Mouse (Mus musculus): ENCODE data around the gene Zscan26.
"Not testable (repeated sequence)": the region's sequence is repeated elsewhere in the genome, so short reads cannot be mapped to it uniquely, and the experiment has no call there.

The Zscan26 gene

DNA sequence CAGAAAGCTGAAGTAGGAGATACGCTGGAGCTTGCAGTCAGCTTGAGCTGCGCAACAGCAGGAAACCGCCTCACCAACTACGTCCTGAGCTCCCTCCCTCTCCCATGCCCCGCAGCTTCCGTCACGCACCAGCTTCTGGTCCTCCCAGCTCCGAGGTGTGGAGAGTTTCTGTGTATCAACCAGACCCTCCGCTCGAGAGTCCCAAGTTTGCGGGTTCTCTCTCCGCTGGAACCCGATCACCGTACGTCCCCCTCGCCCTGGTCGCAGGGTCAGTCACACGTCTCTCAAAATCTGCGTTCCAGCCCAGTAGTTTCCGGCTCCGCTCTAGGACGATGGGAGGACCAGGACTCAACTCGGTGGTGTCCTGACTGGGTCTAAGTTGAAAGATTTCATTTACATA is at the start of gene Zscan26:
Gene Zscan26, minus strand, starts transcription at position 282 of the 400 bp plus-strand sequence.
- peak; percentile 69 for DNase-seq (ENCODE audit: low spot score)

- DNase-seq (ENCODE audit: low spot score) = no peak
Observed at GRCm38 (mm10) chr13:21502296-21502695, 48.8 kb upstream of the Zscan26 start.

- not testable (repeated sequence) for DNase-seq (ENCODE audit: low spot score)
Observed at GRCm38 (mm10) chr13:21501182-21501581, 47.7 kb upstream of the Zscan26 start, which contains the start of gene Gm11273. Gene Gm11273, minus strand, starts transcription at chr13:21501418.

DNA sequence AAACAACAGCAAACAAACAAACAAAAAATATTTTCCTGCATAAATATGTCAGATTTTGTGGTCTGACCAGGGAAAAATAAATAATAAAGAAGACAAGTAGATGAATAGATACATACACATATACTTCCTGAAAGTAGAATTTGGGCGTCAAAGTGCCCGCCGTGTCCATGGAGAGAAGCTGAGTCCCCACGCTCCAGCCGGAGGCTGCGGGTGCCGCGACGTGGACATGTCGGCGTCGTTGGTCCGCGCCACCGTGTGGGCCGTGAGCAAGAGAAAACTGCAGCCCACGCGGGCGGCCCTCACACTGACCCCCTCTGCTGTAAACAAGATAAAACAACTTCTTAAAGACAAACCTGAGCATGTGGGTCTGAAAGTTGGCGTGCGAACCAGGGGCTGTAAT is 41.5 kb upstream of the Zscan26 start, which contains the start of gene AK157302:
Gene AK157302, plus strand, starts transcription at position 144 of the 400 bp plus-strand sequence.
- DNase-seq (ENCODE audit: low spot score) = no peak

- no peak for DNase-seq (ENCODE audit: low spot score)
Observed at GRCm38 (mm10) chr13:21492847-21493246, 39.3 kb upstream of the Zscan26 start.

GRCm38 (mm10) chr13:21486881-21487280 is 33.4 kb upstream of the Zscan26 start:
- no peak for DNase-seq (ENCODE audit: low spot score)

DNA sequence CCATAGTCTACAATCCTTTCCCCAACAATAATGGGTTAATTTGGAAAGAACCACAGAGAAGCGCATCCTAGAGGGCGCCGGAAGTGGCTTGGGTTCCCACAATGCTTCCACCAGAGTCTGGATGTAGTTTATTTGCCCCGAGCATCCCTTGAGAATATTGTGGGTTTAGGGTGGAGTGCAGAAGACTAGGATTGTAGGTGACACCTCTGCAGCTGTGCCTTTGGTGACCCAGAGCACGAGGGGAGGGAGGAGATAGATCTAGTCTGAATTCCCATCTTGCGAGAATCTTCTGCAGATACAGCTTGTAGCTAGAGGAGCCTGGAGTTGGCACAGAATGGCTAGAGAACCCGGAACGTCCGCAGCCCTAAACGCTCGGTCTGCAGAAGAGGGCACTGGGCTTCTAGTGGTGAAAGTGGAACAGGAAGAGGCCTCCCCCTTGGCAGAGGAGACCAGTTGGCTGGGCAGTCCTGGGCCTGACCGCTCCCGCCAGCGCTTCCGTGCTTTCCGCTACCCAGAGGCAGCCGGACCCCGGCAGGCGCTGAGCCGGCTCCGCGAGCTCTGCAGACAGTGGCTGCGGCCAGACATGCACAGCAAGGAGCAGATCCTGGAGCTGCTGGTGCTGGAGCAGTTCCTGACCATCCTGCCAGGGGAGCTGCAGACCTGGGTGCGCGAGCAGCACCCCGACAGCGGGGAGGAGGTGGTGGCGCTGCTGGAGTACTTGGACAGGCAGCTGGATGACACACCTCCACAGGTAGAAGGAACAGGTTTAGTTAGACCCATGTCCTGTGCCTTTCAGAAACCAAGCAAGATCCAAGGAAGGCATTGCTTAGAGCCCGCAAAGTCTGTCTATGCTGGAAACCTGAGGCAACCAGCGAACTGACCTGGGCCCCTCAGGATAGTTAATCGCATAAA is 25.5 kb upstream of the Zscan26 start, which contains the start of the genes Zkscan4 and Gm10065:
Gene Zkscan4, plus strand, starts transcription at position 149 of the 912 bp plus-strand sequence.
Gene Gm10065, minus strand, starts transcription at position 683 of the 912 bp plus-strand sequence.
- DNase-seq (ENCODE audit: low spot score) = peak; percentile 45

- DNase-seq (ENCODE audit: low spot score) = no peak
Observed at GRCm38 (mm10) chr13:21472427-21472826, 18.9 kb upstream of the Zscan26 start.

DNA sequence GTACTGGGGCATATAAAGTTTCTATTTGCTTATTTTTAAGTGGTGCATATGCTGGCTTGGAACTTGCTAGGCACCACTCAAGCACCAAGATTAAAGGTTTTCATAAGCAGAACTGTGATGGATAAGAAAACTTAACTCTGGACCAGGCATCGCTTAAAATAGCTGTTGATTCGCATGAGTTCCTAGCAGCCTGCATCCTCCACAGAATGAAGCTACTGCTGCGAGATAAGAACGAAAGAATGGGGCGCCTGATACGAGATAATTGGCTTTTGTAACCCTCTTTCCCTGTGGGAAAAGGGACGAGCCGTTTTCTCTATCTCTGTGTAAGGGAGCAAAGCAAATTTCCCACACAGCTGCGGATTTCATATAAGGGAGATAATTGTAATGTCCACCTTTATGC is 15.6 kb upstream of the Zscan26 start:
- DNase-seq (ENCODE audit: low spot score) = no peak

DNA sequence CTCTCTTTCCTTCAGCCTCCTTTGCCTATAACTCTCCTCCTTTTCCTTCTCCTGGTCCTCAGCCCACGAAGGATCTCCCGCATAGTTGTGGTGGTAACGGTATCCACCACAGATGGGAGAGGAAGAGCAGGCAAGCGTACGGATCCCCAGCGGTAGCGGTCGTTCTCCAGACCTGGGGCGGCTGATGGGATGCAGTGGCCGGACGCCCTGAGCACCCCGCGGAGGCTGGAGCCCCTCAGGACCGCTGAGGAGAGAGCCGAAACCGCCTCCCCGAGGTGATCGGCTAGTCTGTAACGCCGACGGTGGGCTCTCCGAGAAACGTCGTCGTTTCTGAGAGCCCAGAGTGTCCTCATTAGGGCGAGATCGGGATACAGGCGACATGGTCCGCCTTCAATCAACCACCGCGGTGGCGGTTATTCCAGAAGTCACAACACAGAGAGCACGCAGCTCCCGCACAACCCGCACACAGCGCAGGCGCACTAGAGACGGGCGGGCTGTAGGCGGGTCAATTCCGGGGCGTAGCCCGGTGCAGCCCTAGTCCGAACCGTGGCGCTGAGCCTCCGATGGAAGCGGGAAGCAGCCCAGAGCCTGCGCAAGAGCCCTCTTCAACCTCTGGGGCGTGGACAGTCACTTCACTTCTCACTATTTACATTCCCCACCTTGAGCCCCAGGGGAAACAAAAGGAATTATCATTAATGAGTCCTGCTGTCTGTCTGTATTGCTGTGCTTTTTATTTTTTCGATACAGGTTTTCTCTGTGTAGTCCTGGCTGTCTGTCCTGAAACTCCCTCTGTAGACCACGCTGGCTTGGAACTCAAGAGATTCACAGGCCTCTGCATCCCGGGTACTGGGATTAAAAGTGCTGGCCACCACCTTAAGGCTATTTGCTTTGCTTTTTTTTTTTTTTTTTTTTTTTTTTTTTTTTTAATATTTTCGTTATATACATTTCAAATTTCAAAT is 14.8 kb upstream of the Zscan26 start, which contains the start of gene Nkapl:
Gene Nkapl, minus strand, starts transcription at position 449 of the 959 bp plus-strand sequence.
- peak; percentile 63 for DNase-seq (ENCODE audit: low spot score)

- DNase-seq (ENCODE audit: low spot score) = no peak
Observed at GRCm38 (mm10) chr13:21467336-21467735, 13.8 kb upstream of the Zscan26 start.

GRCm38 (mm10) chr13:21462516-21462915 is 9.0 kb upstream of the Zscan26 start:
- not testable (repeated sequence) for DNase-seq (ENCODE audit: low spot score)

DNA sequence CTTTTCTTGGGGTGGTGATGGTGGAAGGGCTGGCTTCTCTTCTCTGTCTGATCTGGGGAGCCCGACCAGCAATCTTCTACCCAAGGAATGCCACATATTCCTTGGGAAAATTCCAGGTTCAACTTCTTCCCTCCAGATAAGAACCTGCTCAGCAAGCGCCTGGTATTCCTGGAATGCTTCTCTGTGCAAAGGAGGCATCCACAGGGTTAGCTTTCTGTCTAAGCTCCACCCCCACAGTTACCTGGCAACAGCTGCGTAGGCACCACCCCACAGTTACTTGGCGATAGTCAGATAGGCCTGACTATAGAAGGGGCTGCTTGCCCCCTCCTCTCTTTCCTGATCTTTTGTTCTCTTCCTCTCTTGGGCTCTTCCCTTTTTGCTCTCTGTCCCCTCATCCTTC is 2.8 kb upstream of the Zscan26 start:
- DNase-seq (ENCODE audit: low spot score) = no peak

- no peak for DNase-seq (ENCODE audit: low spot score)
Observed at GRCm38 (mm10) chr13:21454133-21454532, 603 bp upstream of the Zscan26 start.

GRCm38 (mm10) chr13:21453042-21453441 is 488 bp downstream of the Zscan26 start:
- no peak for DNase-seq (ENCODE audit: low spot score)

- no peak for DNase-seq (ENCODE audit: low spot score)
Observed at GRCm38 (mm10) chr13:21447856-21448614, 5.5 kb downstream of the Zscan26 start.

DNA sequence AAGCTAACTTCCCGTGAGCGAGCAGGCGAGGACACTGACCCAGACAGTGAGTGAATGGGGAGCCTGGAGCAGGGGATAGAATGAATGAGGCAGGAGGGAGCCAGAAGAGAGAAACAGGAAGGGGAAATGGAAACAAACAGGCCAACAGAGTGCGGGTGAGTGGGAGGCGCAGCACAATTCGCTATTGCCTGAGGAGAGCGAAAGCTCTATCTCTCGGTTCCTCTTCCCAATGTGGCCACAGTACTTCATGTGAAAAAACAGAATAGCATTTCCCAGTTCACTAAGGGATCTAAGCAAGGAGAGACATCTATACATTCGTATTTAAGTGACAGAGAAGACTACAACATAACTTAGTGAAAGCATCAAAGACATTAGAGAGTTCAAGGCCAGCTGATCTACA is 6.7 kb downstream of the Zscan26 start:
- no peak for DNase-seq (ENCODE audit: low spot score)

- no peak for DNase-seq (ENCODE audit: low spot score)
Observed at GRCm38 (mm10) chr13:21441207-21441572, 12.3 kb downstream of the Zscan26 start.

GRCm38 (mm10) chr13:21440503-21441206 is 12.9 kb downstream of the Zscan26 start, which contains the start of gene Pgbd1:
Gene Pgbd1, minus strand, starts transcription at chr13:21441058.
- peak; percentile 15 for DNase-seq (ENCODE audit: low spot score)

- no peak for DNase-seq (ENCODE audit: low spot score)
Observed at GRCm38 (mm10) chr13:21435476-21435875, 18.1 kb downstream of the Zscan26 start.

GRCm38 (mm10) chr13:21427631-21428030 is 25.9 kb downstream of the Zscan26 start:
- no peak for DNase-seq (ENCODE audit: low spot score)

Data from ovary, postnatal 10 days (tissue).